Mouse (Mus musculus): Measurements from ENCODE around the gene Sh3pxd2b.

Gene Sh3pxd2b

DNA sequence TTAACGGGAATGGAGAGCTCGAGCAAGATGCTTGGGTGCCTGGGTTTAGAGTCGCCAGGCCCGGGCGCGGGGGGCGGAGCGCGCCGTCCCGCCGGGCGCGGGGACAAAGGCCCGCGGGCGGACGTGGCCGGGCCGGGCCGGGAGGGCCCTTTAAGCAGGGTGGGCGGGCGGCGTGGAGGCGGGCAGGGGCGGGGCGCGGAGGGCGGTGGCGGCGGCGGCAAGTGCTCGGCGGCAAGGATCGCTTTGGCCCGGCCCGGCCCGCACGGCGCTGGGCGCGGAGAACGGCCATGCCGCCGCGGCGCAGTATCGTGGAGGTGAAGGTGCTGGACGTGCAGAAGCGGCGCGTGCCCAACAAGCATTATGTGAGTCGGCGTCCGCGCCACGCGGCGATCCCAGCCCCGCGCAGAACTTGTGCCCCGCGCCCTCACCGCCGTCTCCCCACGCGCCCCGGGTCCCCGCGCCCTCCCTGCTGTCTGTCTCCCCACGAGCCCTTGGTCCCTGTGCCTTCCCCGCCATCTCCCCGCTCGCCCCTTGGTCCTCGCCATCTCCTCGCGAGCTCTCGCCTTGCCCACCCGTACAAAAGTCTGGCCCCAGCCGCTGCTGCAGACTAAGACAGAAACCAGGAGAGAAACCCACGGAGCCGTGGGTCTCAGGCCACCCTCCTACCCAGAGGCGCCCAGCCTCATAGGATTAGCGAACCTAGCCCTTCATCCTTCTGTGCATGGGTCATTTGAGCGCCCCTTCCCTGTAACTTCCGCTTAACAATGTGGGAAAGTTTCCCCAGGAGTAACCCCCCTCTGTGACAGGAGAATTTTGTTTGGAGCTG is at the start of gene Sh3pxd2b:
Gene Sh3pxd2b, plus strand, starts transcription at position 214 of the 826 bp plus-strand sequence.
- peak; percentile 85 for DNase-seq

DNA sequence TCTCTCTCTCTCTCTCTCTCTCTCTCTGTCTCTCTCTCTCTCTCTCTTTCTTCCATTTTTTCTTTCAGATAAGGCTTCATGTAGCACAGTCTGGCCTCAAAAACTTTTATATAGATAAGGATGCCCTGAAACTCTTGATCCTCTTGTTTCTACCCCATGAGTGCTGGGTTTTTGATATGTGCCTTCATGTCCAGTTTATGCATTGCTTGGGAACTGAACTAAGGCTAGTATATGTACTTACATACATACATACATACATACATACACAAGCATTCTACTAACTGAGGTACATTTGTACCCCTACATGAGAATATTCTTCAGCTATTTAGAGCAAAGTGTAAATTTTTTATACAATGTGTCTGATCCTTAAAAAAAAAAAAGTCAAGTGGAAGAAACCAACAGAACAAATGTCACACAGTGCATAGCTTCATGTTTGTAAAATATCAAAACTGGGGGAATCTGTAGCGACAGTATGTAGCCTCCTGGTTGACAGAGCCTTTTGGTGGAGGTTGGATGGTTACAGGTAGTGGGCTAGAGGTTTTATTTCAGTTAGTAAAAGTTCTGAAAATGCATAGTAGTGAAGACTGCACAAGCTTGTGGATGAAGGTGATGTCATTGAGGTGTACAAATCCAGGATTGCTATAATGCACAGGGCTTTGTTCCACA is 49.6 kb upstream of the Sh3pxd2b start:
- DNase-seq: no peak

DNA sequence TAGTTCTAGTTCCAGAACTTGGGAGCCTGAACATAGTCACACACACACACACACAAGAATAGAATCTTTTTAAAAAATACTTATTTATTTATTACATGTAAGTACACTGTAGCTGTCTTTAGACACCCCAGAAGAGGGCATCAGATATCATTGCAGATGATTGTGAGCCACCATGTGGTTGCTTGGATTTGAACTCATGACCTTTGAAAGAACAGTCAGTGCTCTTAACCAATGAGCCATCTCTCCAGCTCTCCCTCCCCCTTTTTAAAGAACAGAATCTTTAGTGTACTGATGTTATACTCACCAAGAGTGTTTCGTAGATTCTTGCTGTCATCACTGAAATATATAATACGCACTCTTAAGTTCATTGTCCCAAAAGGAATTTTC is 49.1 kb upstream of the Sh3pxd2b start:
- no peak for DNase-seq

DNA sequence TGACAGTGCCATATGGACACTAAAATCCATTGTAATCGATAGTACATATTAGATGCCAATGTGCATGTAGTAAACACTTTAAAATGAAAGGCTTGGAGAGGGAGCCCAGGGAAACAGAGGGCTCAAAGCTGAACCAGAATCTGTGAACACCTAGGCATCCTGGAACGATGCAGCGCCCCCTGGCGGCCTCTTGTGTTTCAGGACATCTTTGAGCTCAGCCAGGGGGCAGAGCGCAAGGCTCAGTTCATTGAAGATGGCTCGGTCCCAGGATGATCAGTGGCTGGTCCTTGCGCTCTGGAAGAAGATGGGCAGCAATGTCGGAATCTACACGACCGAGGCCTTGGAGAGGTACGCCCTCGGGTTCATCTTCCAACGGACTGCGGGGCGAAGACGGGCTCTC is 47.8 kb upstream of the Sh3pxd2b start, which contains the start of gene Hbq1a:
Gene Hbq1a, plus strand, starts transcription at position 205 of the 400 bp plus-strand sequence.
- peak; percentile 59 for DNase-seq

DNA sequence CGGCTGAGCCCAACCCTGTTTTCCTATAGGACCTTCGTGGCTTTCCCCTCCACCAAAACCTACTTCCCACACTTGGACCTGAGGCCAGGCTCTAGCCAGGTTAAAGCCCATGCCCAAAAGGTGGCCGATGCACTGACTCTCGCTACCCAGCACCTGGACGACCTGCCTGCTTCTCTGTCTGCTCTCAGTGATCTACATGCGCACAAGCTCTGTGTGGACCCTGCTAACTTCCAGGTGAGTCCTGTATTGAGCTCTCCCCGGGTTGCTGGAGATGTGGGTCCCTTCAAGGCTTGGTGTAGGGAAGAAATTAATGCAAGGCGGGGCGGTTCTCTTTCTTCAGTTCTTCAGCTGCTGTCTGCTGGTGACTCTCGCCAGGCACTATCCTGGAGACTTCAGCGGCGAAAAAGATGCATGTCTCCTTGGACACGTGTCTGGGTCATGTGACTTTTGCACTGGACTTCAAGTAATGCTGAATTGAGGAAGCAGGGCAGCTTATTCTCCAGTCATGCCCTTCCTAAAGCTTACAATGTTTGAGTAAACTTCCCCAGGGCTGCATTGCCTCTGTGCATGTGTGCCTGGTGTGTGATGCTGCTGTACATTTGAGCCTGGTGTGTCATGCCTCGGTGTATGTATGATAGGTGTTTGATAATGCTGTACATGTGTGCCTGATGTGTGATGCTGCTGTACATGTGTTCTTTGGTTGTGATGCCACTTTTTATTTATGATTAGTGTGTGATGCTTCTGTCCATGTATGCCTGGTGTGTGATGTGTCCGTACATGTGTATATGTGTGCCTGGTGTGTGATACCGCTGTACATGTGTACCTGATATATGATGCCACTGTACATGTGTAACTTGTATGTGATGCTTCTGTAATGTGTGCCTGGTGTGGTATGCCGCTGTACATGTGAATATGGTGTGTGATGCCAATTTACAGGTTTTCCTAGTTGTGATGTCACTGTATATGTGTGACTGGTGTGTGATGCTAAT is 47.0 kb upstream of the Sh3pxd2b start:
- no peak for DNase-seq

DNA sequence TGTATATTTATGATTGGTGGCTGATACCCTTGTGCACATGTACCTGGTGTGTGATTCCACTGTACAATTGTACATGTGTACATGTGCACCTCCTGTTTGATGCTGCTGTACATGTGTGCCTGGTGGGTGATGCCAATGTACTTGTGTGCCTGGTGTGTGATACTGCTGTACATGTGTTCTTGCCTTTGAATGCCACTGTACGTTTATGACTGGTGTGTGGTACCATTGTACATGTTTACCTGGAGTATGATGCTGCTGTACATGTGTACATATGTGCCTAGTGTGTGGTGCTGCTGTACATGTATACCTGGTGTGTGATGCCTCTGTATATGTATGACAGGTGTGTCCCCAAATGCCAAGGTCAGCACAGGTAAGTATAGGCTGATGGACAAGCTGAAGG is 46.1 kb upstream of the Sh3pxd2b start:
- no peak for DNase-seq

DNA sequence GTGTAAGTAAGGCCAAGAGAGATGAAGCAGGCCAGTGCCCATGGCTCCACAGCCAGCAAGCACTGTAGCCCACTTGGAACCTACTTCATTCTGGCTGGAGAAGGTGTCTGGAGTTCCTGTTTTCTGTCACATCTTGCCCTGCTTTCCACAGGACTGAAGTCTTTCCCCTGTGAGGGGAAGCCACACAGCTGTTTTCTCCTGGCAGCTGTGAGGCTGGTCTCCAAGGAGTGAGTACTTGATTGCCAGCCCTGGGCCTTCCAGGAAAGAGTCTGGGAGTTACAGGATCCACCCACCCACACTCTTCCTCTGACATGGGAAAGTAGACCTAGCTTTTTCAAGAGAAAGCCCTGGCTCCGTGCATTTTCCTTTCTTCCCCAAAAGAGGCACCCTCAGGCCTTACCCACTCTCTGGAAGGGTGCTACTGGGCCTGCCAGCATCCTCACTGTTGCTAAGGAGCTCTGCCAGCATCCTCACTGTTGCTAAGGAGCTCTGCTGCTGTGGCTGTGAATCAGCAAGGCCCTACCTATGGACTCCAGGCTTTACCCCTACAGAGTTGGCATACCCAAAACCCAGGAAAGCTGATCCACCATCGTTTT is 44.7 kb upstream of the Sh3pxd2b start:
- no peak for DNase-seq

DNA sequence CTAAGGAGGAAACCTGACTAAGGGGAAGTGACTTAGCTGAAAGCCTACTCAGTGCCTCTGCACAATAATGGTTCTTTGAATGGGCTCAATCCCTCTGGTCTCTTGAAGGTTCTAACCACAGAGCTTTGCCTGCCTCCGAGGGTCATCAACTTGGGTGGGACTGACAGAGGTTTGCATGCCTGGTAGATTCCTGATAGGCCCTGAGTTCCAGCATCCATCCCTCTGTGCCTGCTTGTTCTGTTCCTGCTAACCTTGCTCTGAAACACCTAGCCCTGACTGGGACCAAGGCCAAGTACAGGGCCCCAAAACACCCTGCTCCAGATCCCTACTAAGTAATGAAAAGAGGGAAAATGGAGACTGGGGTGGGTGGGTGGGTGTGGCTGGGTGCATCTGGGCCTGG is 44.2 kb upstream of the Sh3pxd2b start:
- no peak for DNase-seq

DNA sequence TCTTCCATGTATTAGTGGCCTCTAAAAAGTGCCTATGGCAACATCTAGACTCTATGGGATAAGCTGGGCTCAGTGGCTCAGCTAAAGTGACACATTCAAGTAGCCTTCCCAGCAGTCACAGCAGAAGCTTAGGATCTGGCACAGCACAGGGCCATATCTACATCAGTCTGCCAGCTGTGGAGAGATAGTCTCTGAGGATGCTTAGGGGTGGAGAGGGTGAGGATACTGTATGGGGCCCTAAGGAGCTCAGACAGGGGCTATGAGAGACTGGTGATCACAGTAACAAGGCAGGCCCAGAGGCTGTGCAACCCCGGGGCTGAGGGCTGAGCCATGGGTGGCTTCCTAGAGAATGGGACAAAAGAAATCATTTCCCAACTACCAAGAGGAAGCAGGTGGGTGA is 40.6 kb upstream of the Sh3pxd2b start:
- DNase-seq: no peak

DNA sequence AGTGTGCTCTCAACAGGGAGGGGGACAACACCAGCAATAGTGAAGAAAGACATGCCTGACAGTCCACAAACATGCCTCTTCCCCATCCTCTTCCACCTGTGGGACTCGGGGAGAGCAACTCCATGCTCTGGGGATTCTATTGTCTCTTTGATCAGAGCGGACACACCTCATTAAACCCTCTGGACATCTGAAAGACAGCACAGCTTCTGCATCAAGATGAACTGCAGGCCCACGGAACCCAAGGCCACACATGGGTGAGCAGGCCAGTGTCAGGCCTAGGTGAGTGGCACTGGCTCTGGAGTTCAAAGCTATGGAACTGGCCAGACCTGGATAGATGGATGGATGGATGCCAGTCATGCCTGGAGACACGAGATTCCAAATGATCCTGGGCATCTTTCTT is 38.2 kb upstream of the Sh3pxd2b start:
- DNase-seq: no peak

DNA sequence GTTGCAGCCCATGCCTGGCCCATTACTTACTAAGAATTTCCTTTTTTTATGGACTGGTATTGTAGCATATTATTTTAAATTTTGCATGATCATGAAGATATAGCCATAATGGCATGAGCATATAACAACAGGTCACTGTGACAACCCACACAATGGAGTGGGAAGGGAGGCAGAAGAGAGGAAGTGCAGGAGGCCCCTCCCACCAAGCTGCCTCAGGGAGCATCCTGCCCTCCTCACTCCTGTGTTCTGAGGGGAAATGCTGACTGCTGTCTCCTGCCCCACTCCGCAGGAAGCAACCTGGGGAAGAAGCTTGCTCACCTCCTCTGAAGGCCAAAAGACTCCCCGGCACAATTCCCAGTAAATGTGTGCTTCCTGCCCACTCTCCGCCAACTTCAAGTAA is 37.7 kb upstream of the Sh3pxd2b start:
- DNase-seq: no peak

DNA sequence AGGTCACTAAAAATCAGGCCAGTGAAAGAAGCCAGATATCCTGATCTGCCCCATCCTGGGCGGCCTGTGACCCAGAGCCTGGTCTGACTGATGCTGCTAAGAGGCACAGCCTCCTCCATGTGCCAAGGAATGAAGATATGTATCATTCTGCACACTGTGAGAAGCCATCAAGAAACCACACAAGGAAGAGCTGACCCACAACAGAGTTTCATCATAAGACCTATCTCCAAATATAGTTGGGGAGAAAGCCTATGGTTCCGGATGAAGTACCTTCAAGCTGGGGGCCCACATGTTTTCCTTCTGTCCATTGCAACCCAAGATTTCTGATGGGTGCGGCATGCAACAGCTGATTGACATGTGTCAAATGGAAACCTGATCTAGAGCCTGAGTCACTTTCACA is 31.6 kb upstream of the Sh3pxd2b start:
- DNase-seq: no peak

DNA sequence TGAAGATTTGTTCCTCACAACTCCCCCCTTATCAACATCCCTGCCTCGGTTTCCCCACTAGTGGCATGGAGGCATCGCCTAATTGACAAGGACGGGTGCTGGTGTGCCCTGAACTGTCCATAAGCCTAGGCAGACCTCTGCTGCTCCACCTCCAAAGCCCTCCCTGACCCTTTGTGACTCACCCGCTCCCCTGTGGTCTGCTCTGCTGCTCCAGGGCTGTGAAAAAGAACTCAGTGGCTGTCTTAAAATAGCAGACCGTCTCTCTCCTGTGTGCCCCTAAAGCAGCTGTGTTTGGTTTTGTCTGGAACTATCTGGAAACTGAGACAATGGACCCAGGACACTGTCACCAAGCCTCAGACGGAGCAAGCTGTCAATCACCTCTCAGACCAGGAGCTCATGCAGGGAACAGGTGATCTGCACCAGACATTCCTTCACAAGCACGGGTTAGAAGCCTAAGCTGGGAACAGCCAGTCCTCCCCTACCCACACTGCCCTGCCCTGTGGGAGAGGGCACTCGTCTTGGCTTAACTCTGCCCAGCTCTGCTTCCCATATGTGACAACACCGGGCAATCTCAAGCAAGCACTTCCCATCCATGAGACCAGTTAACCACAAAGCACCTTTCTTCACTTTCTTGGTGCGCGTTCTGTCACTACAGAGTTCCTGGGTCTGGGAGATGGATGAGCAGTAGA is 27.0 kb upstream of the Sh3pxd2b start:
- DNase-seq: no peak

DNA sequence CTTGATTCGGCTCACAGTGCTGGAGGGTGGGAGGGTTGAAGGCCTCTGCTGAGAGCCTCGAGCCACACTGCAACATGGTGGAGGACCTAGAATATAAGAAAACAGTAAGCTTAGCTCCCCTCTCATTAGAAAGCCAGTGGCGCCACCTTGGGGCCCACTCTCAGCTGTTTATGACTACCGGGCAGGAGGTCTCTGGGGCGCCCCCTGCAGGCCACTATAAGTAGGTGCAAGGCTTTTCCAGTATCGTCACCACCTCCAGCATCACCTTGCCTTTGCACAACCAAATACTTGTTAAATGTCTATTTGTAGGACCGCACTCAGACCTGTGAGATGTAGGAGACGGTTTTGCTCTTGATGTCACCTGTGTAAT is 26.4 kb upstream of the Sh3pxd2b start:
- DNase-seq: peak; percentile 76

DNA sequence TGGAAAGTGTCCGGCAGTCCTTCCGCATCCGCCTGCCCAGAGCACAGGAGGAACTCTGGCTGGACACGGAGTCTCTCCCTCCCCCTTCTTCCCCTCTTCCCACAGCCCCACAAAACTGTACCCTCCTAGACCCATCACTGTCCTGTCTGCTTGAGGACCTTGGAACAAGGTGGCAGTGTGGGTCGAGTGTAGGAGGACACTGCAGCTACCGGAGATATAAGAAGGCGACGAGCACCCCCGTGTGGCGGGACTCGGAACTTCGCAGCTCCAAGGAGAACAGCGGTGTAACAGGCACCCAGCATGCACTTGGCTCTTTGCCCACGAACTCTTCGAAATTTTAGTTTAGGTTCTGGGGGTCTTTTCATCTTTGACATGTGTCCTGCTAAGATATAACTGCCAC is 23.0 kb upstream of the Sh3pxd2b start:
- peak; percentile 91 for DNase-seq

DNA sequence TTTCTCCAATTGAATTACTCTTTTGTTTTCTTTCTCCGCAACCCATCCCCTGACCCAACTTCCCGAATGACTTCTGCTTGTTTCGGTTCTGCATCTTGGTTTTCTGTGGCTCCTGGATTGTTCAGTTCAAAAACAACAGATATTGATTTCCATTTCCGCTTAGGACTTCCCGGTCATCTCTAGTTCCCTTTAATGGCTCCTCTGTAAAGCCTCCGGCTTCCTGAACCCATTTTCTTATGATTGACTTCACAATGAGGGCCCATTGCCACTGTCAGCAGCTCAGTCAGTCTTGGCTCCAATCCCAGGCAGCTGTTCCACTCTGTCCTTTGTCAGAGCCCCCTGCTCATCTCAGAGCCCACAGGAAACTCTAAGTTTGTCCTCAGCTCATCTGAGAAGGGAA is 16.5 kb upstream of the Sh3pxd2b start:
- no peak for DNase-seq

DNA sequence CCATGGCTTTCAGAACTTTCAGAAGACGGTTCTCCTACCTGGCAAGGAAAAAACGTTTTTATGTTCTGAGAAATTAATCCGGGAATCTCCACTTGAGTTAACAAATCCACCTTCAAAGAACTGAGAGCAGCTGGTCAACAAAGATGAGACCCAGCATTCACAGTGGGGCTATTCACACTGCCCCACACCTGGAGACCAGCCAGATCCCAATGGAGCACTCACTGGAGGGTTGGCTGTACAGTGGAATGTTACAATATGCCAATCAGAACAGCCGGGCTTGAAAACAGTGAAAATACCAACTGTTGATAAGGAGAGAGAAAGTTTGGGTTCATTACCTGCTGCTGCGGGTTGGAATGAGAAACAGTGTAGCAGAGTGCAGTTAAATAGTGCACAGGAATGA is 15.8 kb upstream of the Sh3pxd2b start:
- DNase-seq: no peak

DNA sequence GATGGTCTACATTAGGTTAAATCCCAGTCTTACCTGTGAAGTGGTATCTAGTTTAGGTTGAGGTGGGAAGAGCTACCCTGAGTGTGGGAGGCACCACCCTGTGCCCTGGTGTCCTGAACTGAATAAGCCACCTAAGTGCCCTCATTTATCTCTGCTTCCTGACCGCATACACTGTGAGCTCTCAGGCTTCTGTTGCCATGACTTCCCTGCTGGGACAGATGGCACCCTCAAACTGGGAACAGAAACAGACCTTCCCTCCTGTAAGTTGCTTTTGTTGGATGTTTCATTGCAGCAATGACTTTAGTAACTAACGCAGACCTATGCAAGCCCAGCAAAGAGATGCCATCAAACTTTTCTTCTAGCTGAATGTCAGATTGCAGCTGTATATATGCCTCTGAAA is 14.4 kb upstream of the Sh3pxd2b start:
- no peak for DNase-seq

DNA sequence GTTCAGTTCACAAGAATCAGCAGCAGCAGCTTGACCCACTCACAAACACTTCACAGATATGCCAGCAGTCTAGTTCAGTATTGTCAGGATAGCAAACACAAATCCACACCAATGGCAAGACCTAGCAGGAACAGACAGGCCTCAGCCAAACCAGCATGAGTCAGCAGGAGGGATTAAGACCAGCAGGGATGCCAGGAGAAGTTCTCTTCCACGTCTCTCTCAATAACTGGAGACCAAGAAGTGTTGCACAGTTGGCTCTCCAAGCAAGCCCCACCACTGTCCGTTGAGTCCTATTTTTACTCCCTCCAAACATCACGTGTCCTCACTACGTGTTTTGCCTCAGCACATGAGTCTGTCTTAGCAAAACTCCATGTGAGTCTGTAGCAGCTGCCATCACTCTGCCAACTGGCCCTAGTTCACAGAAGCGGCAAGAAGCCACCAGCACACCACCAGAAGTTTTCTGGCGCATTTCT is 11.1 kb upstream of the Sh3pxd2b start:
- DNase-seq: no peak

DNA sequence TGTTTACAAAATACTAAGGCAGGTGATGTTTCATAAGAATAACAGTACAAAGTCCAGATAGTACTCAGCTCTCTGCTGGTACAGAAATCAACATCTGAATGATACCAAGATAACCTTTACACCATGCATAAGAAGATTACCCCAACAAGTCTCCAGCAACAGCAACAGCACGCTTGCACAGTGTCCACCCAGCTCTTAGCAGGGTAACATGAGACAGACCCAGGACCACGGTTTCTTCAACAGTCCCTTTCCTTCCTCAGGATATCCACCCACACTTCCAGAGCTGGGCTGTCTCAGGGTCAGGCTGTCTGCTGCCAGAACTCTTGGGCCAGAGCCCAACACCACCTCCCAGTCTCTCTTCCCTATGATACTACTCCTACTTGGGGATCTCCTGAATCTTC is 8.5 kb upstream of the Sh3pxd2b start:
- DNase-seq: no peak

DNA sequence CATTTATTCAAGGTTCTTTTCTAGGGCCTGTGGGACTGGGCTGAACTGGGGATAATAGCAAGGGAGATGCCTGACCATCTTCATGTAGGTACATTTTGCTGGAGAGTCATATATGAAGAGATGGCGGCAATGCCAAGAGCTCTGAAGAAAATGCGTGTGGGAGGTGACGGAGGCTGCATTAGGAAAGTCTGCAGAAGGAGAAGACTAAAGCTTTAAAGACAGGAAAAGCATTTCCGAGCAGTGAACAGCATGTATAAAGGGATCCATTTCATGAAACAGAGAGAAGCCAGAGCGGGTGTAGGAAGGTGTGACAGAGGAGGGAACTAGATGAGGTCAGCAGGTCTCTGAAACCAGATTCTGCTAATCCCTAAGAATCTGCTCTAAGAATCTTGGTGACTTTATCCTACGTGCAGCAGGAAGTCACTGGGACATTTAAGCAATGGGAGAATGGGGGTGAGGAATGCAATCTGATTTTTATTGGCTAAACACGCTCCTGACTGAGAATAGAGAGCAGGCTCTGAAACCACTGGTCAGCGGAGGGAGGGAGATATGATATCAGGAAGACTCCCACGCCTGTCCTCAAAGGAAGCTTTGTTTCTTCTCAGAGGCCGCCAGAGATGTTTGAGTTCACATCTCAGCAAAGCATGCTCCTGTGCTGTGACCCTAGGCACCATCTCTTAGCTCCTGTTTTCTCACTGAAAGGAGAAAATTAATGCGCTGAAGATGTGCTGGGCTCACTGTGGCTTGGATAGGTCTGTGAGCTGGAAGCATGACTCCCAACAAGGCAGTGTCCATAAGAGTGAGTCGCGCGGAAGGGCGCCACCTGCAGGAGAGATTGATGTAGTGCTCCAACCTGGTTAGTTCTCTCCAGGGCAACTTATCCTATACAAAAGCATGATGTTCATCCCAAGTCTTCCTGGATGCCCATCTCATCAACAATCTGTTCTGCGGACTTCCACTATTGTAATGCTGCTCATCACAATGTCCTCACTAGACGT is 6.8 kb upstream of the Sh3pxd2b start:
- peak; percentile 68 for DNase-seq

Data from embryo, embryonic 11 days (tissue).